Mouse (Mus musculus) midbrain, embryonic 12.5 days (tissue): Measurements from ENCODE around the gene Slc25a3. TPM values are rescaled to one million over a fixed set of nuclear protein-coding genes. Genes with fewer than 3 reads are reported as not detected.

Experiments
- ATAC-seq: fragments of 200-750 bp; cut with Nextera tagmentation; 2 replicates; pipeline ENCODE4 v1.8.0; 2017; ENCODE audit warnings: low read depth, moderate TSS enrichment, moderate library complexity; ENCODE audit not compliant: low FRiP score
- H3K27ac ChIP-seq: fragments of 300-500 bp; sonication (generic); replicated peaks from 2 replicates; pipeline ENCODE4 v1.5.1; 2016; ENCODE audit warnings: mild to moderate bottlenecking
- H3K27me3 ChIP-seq: fragments of 300-500 bp; sonication (generic); 2 replicates; pipeline ENCODE4 v1.6.1; 2016; ENCODE audit warnings: mild to moderate bottlenecking
- H3K36me3 ChIP-seq: fragments of 300-500 bp; sonication (generic); 2 replicates; pipeline ENCODE4 v1.6.1; 2016
- H3K4me1 ChIP-seq: fragments of 300-500 bp; sonication (generic); 2 replicates; pipeline ENCODE4 v1.6.1; 2016
- H3K4me2 ChIP-seq: fragments of 300-500 bp; sonication (generic); replicated peaks from 2 replicates; pipeline ENCODE4 v1.6.1; 2016; ENCODE audit warnings: mild to moderate bottlenecking, moderate library complexity
- H3K4me3 ChIP-seq: fragments of 300-500 bp; sonication (generic); 2 replicates; pipeline ENCODE4 v1.5.1; 2016; ENCODE audit warnings: mild to moderate bottlenecking
- H3K9ac ChIP-seq: fragments of 300-500 bp; sonication (generic); replicated peaks from 2 replicates; pipeline ENCODE4 v1.6.1; 2016; ENCODE audit warnings: mild to moderate bottlenecking, moderate library complexity
- H3K9me3 ChIP-seq: fragments of 300-500 bp; sonication (generic); 2 replicates; pipeline ENCODE4 v1.6.1; 2016; ENCODE audit warnings: mild to moderate bottlenecking
- WGBS: fragments of 180-500 bp; shearing (Covaris S2); methylation state at CpG from one replicate; pipeline ENCODE4 v1.1.7; 2016; 5-methylcytosine and 5-hydroxymethylcytosine counted together
- polyA plus RNA-seq: library from polyadenylated mRNA; unstranded; fragments of >200 nt; fragmentation: Nextera tagmentation; extraction: Ambion mirVana; gene quantifications from 2 replicates; pipeline ENCODE4 v1.2.1, GENCODE M21; 2016

Slc25a3 gene
- polyA plus RNA-seq, 1 experiment from 2014 or later: 374 TPM

DNA sequence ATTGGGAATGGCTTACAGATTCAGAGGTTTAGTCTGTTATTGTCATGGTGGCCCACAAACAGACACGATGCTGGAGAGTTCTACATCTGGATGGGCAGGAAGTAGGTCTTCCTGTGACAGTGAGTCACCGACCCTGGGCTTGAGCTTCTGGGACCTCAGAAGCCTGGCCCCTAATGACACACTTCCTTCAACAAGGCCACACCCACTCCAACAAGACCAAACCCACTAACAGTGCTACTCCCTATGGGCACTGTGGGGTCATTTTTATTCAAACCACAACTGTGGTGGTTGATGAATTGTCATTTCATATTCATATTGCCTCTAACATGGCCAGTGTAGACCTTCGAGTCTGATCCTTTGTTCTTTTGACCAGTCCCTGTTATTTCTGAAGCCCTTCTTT, 14.5 kb upstream of the Slc25a3 start:
- Histone ChIP-seq H3K9ac (no peak overlapping the region), H3K36me3 (no peaks in the 10 kb centered on the region), H3K4me2 (no peak overlapping the region), H3K27me3 (no peaks in the 10 kb centered on the region), H3K27ac (no peak overlapping the region), H3K9me3 (no peaks in the 10 kb centered on the region), H3K4me3 (no peak overlapping the region), H3K4me1 (no peaks in the 10 kb centered on the region)
- WGBS: 94% methylated on average over 3 of the region's 3 CpGs
- ATAC-seq: no peak

DNA sequence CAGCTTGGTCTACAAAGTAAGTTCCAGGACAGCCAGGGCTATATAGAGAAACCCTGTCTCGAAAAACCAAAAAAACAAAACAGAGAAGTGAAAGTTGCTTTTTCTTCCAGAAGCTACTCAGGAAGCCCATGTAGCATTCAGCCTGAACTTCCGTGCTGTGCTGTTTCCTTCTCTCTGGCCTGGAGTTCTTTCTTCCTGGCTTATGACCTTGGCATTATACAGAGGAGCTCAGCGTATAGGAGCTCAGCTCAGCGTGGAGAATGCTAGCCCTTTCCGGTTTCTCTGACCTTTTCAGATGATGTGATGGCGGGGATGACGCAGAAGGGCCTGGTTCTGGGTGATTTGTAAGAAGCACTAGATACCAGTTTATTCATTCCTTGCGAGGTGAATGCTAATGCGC, 13.5 kb upstream of the Slc25a3 start:
- WGBS: 74% methylated on average over 9 of the region's 9 CpGs
- no peak overlapping the region for H3K4me3 ChIP-seq
- ATAC-seq: no peak
- no peaks in the 10 kb centered on the region for H3K9me3 ChIP-seq
- no peak overlapping the region for H3K4me2 ChIP-seq
- H3K4me1 ChIP-seq: no peaks in the 10 kb centered on the region
- no peak overlapping the region for H3K9ac ChIP-seq
- no peak overlapping the region for H3K27ac ChIP-seq
- H3K36me3 ChIP-seq: no peaks in the 10 kb centered on the region
- no peaks in the 10 kb centered on the region for H3K27me3 ChIP-seq

DNA sequence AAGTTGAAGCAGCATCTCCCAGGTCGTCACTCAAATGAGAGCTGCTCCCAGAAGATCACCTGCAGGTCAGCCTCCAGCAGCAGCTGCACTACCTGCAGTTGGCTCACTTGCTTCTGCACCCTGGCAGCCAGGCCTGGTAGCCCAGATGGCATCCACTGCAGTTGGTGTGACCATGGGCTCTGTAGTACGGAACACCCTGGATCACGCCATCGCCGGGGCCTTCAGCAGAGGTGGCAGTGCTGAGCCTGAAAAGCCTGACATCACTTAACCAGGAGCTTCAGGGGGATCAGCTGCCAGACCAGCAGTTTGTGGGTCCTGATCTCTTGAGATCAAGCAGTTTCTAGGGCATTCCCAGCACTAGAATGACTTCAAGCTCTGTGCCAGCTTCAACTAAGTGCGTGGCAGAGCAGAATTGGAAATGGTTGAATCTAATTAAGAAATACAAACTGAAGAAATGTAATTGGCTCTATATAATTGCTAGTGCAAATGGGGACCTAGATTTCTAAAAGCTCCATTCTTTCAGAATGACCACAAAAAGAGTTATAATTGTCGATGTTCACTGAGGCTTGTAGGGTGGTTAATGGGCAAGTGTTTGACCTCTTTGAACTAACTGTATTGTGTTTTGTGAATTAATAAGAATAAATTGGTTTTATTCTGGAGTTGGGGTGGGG, 11.6 kb upstream of the Slc25a3 start:
- WGBS: 88% methylated on average over 7 of the region's 7 CpGs
- no peak for ATAC-seq

DNA sequence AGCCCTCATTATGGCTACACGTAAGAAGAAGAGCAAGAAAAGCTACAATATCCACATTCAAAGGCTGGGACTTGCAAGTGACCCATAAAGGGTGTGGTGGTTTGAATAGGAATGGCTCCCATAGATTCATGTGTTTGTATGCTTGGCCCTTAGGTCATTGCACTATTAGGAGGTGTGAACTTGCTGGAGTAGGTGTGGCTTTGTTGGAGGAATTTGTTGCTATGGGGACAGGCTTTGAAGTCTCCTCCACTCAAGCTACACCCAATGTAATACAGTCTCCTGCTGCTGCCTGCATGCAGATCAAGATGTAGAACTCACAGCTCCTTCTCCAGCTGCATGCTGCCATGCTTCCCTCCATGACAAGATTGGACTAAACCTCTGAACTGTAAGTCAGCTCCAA, 7.7 kb upstream of the Slc25a3 start:
- Histone ChIP-seq H3K27me3 (no peaks in the 10 kb centered on the region), H3K36me3 (no peaks in the 10 kb centered on the region), H3K4me1 (no peaks in the 10 kb centered on the region), H3K9me3 (no peaks in the 10 kb centered on the region), H3K4me3 (no peak overlapping the region), H3K9ac (no peak overlapping the region), H3K4me2 (no peak overlapping the region), H3K27ac (no peak overlapping the region)
- ATAC-seq: no peak
- WGBS: 74% methylated on average over 1 of the region's 1 CpGs

More for the DNA sequence above, 11.6 kb upstream of the Slc25a3 start:
- Histone ChIP-seq H3K27me3 (no peaks in the 10 kb centered on the region), H3K27ac (no peak overlapping the region), H3K4me3 (no peak overlapping the region), H3K9me3 (no peaks in the 10 kb centered on the region), H3K36me3 (no peaks in the 10 kb centered on the region), H3K9ac (no peak overlapping the region), H3K4me1 (no peaks in the 10 kb centered on the region), H3K4me2 (no peak overlapping the region)

DNA sequence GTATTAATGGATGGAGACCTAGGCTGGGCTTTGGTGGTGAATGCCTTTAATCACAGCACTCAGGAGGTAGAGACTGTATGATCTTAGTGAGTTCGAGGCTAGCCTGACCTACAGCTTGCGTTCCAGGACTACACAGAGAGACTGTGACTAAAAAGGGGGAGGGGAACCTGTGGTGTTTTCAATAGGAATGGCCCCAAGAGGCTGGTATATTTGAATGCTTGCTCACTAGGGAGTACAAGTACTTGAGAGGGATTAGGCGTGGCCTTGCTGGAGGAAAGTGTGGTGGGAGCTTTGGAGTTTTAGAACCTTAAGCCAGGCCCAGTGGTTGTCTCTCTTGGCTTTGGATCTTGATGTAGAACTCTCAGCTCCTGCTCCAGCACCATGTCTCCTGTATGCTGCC, 6.9 kb upstream of the Slc25a3 start:
- Histone ChIP-seq H3K9ac (no peak overlapping the region), H3K4me3 (no peak overlapping the region), H3K9me3 (no peaks in the 10 kb centered on the region), H3K4me2 (no peak overlapping the region), H3K36me3 (no peaks in the 10 kb centered on the region), H3K4me1 (no peaks in the 10 kb centered on the region), H3K27ac (no peak overlapping the region), H3K27me3 (no peaks in the 10 kb centered on the region)
- WGBS: 77% methylated on average over 3 of the region's 3 CpGs
- ATAC-seq: no peak

DNA sequence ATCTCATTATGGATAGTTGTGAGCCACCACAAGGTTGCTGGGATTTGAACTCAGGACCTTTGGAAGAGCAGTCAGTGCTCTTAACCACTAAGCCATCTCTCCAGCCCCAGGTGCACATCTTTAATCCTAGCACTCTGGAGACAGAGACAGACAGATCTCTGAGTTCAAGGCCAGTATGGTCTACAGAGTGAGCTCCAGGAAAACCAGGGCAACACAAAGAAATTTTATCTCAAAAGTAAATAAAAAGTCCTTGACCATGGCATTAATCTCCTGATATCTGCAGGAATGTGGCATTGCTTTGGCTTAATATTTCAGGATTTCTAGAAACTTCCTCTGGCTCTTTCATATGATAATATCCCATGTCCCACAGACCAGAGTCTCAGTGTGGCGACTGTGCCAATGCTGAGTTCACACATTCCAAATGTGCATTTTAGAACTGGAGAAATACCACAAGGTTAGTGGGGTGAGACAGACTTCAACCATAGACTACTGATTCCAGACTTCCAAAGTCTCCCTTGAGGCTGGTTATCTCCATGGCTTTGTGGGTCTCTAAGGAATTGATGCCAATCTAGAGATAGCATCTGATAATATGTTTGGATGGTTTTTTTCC, 4.8 kb upstream of the Slc25a3 start:
- Histone ChIP-seq H3K4me2 (no peak overlapping the region), H3K4me3 (no peak overlapping the region), H3K9ac (no peak overlapping the region), H3K4me1 (0 out of 2 replicates have a peak, but pooled peaks cover 4% of the 10 kb centered on the region), H3K36me3 (no peaks in the 10 kb centered on the region), H3K9me3 (no peaks in the 10 kb centered on the region), H3K27ac (no peak overlapping the region), H3K27me3 (no peaks in the 10 kb centered on the region)
- no peak for ATAC-seq
- 64% methylated on average over 1 of the region's 1 CpGs for WGBS

DNA sequence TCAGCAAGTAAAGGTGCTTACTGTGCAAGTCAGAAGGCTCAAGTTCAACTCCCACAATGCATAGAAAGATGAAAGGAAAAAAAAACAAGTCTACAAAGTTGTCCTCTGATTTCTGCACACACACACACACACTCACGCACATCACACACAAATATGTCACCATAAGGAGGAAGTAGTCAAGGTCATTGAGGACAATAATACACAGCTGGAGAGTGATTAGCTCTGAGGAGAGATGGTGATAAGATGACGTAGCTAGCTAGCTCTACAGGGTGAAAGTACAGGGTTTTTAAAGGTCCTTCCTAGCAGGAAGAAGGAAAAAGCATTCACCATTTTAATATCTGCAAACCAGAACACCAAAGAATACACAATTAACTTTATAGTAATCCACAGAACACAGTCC, 3.5 kb upstream of the Slc25a3 start:
- no peaks in the 10 kb centered on the region for H3K9me3 ChIP-seq
- peaks cover 12% of the 10 kb centered on the region for H3K4me1 ChIP-seq
- no peak overlapping the region for H3K27ac ChIP-seq
- H3K36me3 ChIP-seq: no peaks in the 10 kb centered on the region
- no peak overlapping the region for H3K4me2 ChIP-seq
- H3K4me3 ChIP-seq: no peak overlapping the region
- H3K9ac ChIP-seq: no peak overlapping the region
- whole genome bisulfite sequencing: 71% methylated on average over 2 of the region's 2 CpGs
- no peak for ATAC-seq
- no peaks in the 10 kb centered on the region for H3K27me3 ChIP-seq

DNA sequence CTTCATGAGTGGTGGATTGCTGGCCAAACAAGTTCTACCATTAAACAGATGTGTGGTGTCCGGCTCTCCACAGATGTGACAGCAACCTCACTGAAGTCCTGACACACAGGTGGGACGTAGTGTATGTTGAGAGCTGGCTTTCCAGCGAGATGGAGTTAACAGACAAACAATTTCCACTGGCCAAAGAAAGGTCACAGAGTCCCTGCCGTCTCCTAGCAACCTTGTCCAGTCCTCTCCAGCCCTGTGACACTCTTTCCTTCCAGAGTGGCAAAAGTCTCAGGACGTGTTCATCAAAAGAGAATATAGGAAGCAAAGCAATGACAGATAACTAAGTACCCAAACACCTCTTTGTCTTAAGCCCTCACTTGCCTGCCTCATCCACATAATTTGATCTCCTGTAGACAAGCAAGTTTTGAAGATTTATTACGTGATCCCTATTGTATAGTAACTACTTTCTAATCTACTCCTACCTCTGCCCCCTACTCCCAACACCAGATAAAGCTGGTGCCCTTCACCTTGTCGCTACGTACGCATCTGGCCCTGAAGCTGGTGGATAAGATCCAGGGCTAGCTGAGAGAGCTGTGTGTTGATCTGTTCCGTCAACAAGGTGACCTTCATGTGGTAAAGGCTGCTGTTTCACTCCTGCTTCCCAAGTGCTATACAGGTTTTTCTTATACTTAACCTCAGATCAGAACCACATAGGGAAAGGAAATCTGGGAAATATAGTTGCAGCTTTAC, 2.9 kb upstream of the Slc25a3 start:
- 79% methylated on average over 10 of the region's 10 CpGs for WGBS
- Histone ChIP-seq H3K36me3 (peaks cover 4% of the 10 kb centered on the region; the same call in 1 of the 2 replicates), H3K9me3 (no peaks in the 10 kb centered on the region), H3K4me1 (peaks cover 18% of the 10 kb centered on the region), H3K9ac (no peak overlapping the region), H3K27me3 (no peaks in the 10 kb centered on the region), H3K4me3 (no peak overlapping the region), H3K4me2 (no peak overlapping the region), H3K27ac (no peak overlapping the region)
- ATAC-seq: no peak

DNA sequence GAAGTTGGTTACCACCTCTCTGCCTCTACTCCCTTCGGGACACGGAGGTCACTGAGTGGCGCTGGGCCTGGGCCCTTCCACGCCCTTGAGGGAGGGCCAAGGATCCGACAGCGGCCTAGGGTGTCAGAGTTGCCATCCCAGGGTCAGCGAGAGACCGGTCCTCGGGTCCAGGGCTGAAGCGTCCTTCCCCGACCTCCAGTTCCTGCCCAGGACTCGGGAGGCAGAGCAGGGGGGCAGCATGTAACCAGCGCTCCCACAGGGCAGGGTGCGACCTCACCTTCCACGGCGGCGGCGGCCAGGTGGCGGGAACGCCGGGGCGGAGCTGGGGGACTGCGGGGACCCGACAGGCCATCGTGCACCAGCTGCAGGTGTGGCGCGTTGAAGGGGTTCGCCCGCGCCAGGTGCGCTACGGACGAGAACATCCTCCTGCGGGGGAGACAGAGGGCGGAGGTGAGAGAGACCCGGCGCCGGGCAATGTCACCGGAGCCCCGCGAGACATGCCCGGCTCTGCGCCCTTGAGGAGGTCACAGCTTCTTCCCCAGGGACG, 505 bp downstream of the Slc25a3 start:
- peak; percentile 64 for ATAC-seq
- WGBS: under 1% methylated on average over 44 of the region's 44 CpGs
- H3K4me1 ChIP-seq: peaks cover 19% of the 10 kb centered on the region

DNA sequence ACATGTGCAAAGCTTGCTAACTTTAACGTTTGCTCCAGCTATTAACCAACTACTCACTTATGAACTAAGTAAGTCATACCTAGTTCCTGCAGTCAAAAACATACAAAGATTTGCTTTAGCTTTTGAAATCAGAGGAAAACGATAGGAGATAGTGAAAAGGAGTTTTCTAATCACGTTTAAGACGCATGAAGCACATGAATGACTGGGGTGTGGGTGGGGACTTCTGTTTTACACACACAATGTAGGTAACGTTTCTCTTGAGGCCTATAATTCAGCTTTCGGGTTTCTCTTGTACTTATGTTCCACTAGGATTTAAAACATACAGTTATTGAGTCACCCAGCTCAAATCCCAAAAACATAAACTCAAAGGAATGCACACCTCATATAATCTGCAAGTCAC, 1.2 kb downstream of the Slc25a3 start:
- peak overlapping the region; percentile 100 for H3K4me3 ChIP-seq
- H3K4me1 ChIP-seq: peaks cover 19% of the 10 kb centered on the region
- no peaks in the 10 kb centered on the region for H3K9me3 ChIP-seq
- ATAC-seq: no peak
- WGBS: 43% methylated on average over 6 of the region's 6 CpGs
- H3K4me2 ChIP-seq: peak overlapping the region; percentile 80
- H3K36me3 ChIP-seq: peaks cover 40% of the 10 kb centered on the region
- peak overlapping the region; percentile 97 for H3K9ac ChIP-seq
- H3K27me3 ChIP-seq: no peaks in the 10 kb centered on the region
- H3K27ac ChIP-seq: no peak overlapping the region

More for the DNA sequence above, 505 bp downstream of the Slc25a3 start:
- H3K27ac ChIP-seq: peak overlapping the region; percentile 88
- H3K36me3 ChIP-seq: peaks cover 33% of the 10 kb centered on the region
- no peaks in the 10 kb centered on the region for H3K9me3 ChIP-seq
- peak overlapping the region; percentile 97 for H3K9ac ChIP-seq
- peak overlapping the region; percentile 80 for H3K4me2 ChIP-seq
- H3K4me3 ChIP-seq: peak overlapping the region; percentile 100
- no peaks in the 10 kb centered on the region for H3K27me3 ChIP-seq

DNA sequence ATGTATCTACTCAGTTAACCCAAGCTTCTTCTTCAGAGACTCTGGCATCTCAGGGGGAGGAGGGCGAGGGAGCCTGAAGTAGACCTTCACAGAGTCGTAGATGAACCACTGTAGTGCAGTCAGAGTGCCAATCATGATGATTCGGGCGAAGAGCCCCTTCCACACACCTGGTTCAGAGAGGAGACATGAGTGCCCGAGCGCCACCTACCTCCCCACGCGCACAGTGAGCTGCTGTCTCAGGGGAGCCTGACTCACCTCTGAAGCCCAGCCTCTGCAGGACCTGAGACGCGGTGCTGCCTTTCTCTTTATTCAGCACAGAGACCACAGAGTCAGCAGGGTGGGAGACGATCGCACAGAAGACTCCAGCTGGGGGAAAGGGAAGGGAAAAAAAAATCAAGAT, 6.9 kb downstream of the Slc25a3 start:
- 96% methylated on average over 12 of the region's 12 CpGs for WGBS
- H3K4me1 ChIP-seq: peaks cover 2% of the 10 kb centered on the region
- H3K36me3 ChIP-seq: peaks cover 88% of the 10 kb centered on the region
- no peak overlapping the region for H3K4me3 ChIP-seq
- no peak overlapping the region for H3K27ac ChIP-seq
- H3K27me3 ChIP-seq: no peaks in the 10 kb centered on the region
- no peaks in the 10 kb centered on the region for H3K9me3 ChIP-seq
- no peak overlapping the region for H3K4me2 ChIP-seq
- H3K9ac ChIP-seq: no peak overlapping the region
- ATAC-seq: no peak

DNA sequence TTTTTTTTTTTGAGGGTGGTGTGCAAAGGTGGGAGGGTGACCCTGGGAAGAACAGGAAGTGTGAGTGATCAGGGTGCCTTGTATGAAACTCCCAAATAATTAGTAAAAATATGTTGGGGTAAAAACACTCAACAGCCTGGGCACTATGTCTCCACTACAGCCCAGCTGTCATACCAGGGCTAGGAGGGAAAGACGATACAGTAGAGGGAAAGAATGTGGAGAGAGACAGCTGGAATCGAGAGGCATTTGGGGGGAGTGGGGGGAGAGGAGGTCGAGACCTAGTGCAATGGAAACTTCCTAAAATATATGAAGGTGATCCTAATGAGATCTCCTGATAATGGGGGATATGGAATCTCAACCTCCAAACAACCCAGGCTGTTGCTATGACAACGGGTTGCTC, 14.0 kb downstream of the Slc25a3 start:
- Histone ChIP-seq H3K36me3 (peaks cover 25% of the 10 kb centered on the region), H3K9me3 (no peaks in the 10 kb centered on the region), H3K4me1 (no peaks in the 10 kb centered on the region), H3K9ac (no peak overlapping the region), H3K27ac (no peak overlapping the region), H3K4me2 (no peak overlapping the region), H3K4me3 (no peak overlapping the region), H3K27me3 (no peaks in the 10 kb centered on the region)
- WGBS: 76% methylated on average over 4 of the region's 4 CpGs
- no peak for ATAC-seq
